Mouse (Mus musculus) testis, adult 2 months (tissue): ENCODE data around the gene Nutm1. TPM values are rescaled to one million over a fixed set of nuclear protein-coding genes. Genes with fewer than 3 reads are reported as not detected.

Experiments used
- H3K27ac ChIP-seq: fragments of 200-500 bp; 2 replicates; pipeline ENCODE4 v1.5.1; 2012; ENCODE audit warnings: low read depth, low read length; ENCODE audit not compliant: control insufficient read depth, insufficient read depth
- H3K27me3 ChIP-seq: fragments of 200-500 bp; 2 replicates; pipeline ENCODE4 v1.6.1; 2012; ENCODE audit warnings: mild to moderate bottlenecking, low read length, moderate library complexity; ENCODE audit not compliant: control insufficient read depth, insufficient read depth
- H3K36me3 ChIP-seq: fragments of 200-500 bp; 2 replicates; pipeline ENCODE4 v1.6.1; 2012; ENCODE audit warnings: mild to moderate bottlenecking, low read length; ENCODE audit not compliant: control insufficient read depth, insufficient read depth
- H3K4me1 ChIP-seq: fragments of 200-500 bp; 2 replicates; pipeline ENCODE4 v1.6.1; 2012; ENCODE audit warnings: low read length; ENCODE audit not compliant: control insufficient read depth, insufficient read depth
- H3K4me3 ChIP-seq: fragments of 200-500 bp; 2 replicates; pipeline ENCODE4 v1.5.1; 2012; ENCODE audit warnings: low read depth, mild to moderate bottlenecking, low read length, moderate library complexity, mixed read lengths; ENCODE audit not compliant: control insufficient read depth
- CTCF ChIP-seq: fragments of 200-500 bp; IDR thresholded peaks from 2 replicates; pipeline ENCODE4 v1.5.1; 2012; ENCODE audit warnings: low read depth, mild to moderate bottlenecking, inconsistent platforms, low read length, moderate library complexity; ENCODE audit not compliant: control insufficient read depth, insufficient read depth, insufficient replicate concordance
- POLR2A ChIP-seq: fragments of 200-500 bp; IDR thresholded peaks from 2 replicates; pipeline ENCODE4 v1.6.1; 2012; ENCODE audit warnings: low read depth, mild to moderate bottlenecking, inconsistent platforms, low read length, moderate library complexity; ENCODE audit not compliant: control insufficient read depth
- polyA plus RNA-seq: library from polyadenylated mRNA; depleted of rRNA; stranded (reverse); fragments of >200 nt; gene quantifications from 2 replicates; pipeline ENCODE4 v1.2.3, GENCODE M21; 2012; rRNA removed

Nutm1 gene
- polyA plus RNA-seq, 1 experiment: 22.6 TPM

- H3K4me3 ChIP-seq: no peak overlapping the region
- H3K27me3 ChIP-seq: no peaks in the 10 kb centered on the region
- H3K36me3 ChIP-seq: no peaks in the 10 kb centered on the region
- no peaks in the 10 kb centered on the region for H3K4me1 ChIP-seq
- TF ChIP-seq POLR2A (no peak), CTCF (no peak)
- H3K27ac ChIP-seq: no peak overlapping the region
Observed at GRCm38 (mm10) chr2:112222607-112223006, 36.5 kb downstream of the Nutm1 start.

- Histone ChIP-seq H3K27ac (no peak overlapping the region), H3K27me3 (no peaks in the 10 kb centered on the region), H3K4me3 (no peak overlapping the region), H3K4me1 (no peaks in the 10 kb centered on the region), H3K36me3 (no peaks in the 10 kb centered on the region)
- TF ChIP-seq POLR2A (no peak), CTCF (no peak)
Observed at GRCm38 (mm10) chr2:112220880-112221279, 38.2 kb downstream of the Nutm1 start.

- Histone ChIP-seq H3K27me3 (no peaks in the 10 kb centered on the region), H3K36me3 (no peaks in the 10 kb centered on the region), H3K4me3 (no peak overlapping the region), H3K27ac (no peak overlapping the region), H3K4me1 (no peaks in the 10 kb centered on the region)
- TF ChIP-seq POLR2A: no peak
- TF ChIP-seq CTCF: no peak
Observed at GRCm38 (mm10) chr2:112217614-112218013, 41.5 kb downstream of the Nutm1 start.

GRCm38 (mm10) chr2:112215977-112216376, 43.1 kb downstream of the Nutm1 start:
- no peaks in the 10 kb centered on the region for H3K36me3 ChIP-seq
- H3K4me3 ChIP-seq: no peak overlapping the region
- TF ChIP-seq CTCF: no peak
- TF ChIP-seq POLR2A: no peak
- H3K27ac ChIP-seq: no peak overlapping the region
- H3K27me3 ChIP-seq: no peaks in the 10 kb centered on the region
- H3K4me1 ChIP-seq: no peaks in the 10 kb centered on the region

- Histone ChIP-seq H3K4me3 (no peak overlapping the region), H3K27ac (no peak overlapping the region), H3K4me1 (no peaks in the 10 kb centered on the region), H3K36me3 (no peaks in the 10 kb centered on the region), H3K27me3 (no peaks in the 10 kb centered on the region)
- no peak for TF ChIP-seq CTCF
Observed at GRCm38 (mm10) chr2:112210699-112211098, 48.4 kb downstream of the Nutm1 start.

- Histone ChIP-seq H3K27me3 (no peaks in the 10 kb centered on the region), H3K36me3 (no peaks in the 10 kb centered on the region), H3K4me3 (no peak overlapping the region), H3K4me1 (no peaks in the 10 kb centered on the region), H3K27ac (no peak overlapping the region)
- TF ChIP-seq CTCF (no peak), POLR2A (no peak)
Observed at GRCm38 (mm10) chr2:112210142-112210541, 48.9 kb downstream of the Nutm1 start.

- H3K4me3 ChIP-seq: no peak overlapping the region
- H3K27me3 ChIP-seq: no peaks in the 10 kb centered on the region
- TF ChIP-seq POLR2A (no peak), CTCF (no peak)
- no peaks in the 10 kb centered on the region for H3K36me3 ChIP-seq
- H3K4me1 ChIP-seq: no peaks in the 10 kb centered on the region
- no peak overlapping the region for H3K27ac ChIP-seq
Observed at GRCm38 (mm10) chr2:112203056-112203455, 56.0 kb downstream of the Nutm1 start.

Other genes with a start within 250 kb of the Nutm1 start
- gene Olfr1310, start 246.6 kb downstream of the Nutm1 start, polyA plus RNA-seq: not detected in 2 replicates
- not detected in 2 replicates for gene Olfr1311, start 234.9 kb downstream of the Nutm1 start, polyA plus RNA-seq
- gene Olfr1312, start 209.1 kb downstream of the Nutm1 start, polyA plus RNA-seq: not detected in 2 replicates
- not detected in 2 replicates for gene Olfr1313, start 181.4 kb downstream of the Nutm1 start, polyA plus RNA-seq
- gene Olfr1314, start 162.5 kb downstream of the Nutm1 start, polyA plus RNA-seq: not detected in 2 replicates
- gene Olfr1315-ps1, start 143.9 kb downstream of the Nutm1 start, polyA plus RNA-seq: not detected in 2 replicates
- gene Olfr1316, start 124.3 kb downstream of the Nutm1 start, polyA plus RNA-seq: not detected in 2 replicates
- gene Olfr1317, start 119.0 kb downstream of the Nutm1 start, polyA plus RNA-seq: not detected in 2 replicates
- gene Olfr1318, start 105.1 kb downstream of the Nutm1 start, polyA plus RNA-seq: not detected in 2 replicates
- 74.6 and 88.6 TPM in 2 replicates for gene Lpcat4, start 19.8 kb downstream of the Nutm1 start, polyA plus RNA-seq
- 108 and 121 TPM in 2 replicates for gene Nop10, start 2.6 kb upstream of the Nutm1 start, polyA plus RNA-seq
- gene Slc12a6, start 6.5 kb upstream of the Nutm1 start, polyA plus RNA-seq: 28.8 and 34.1 TPM in 2 replicates
- not detected in 2 replicates for gene Gm21985, start 7.0 kb upstream of the Nutm1 start, polyA plus RNA-seq
- 105 and 118 TPM in 2 replicates for gene Emc4, start 108.7 kb upstream of the Nutm1 start, polyA plus RNA-seq
- gene Katnbl1, start 119.9 kb upstream of the Nutm1 start, polyA plus RNA-seq: 0.78 and 1.1 TPM in 2 replicates
- gene Emc7, start 195.7 kb upstream of the Nutm1 start, polyA plus RNA-seq: 8.2 and 10.6 TPM in 2 replicates
- 0.18 TPM in 1 of 2 replicates, not detected in the other for gene Chrm5, start 221.5 kb upstream of the Nutm1 start, polyA plus RNA-seq
- gene Aven, start 233.7 kb upstream of the Nutm1 start, polyA plus RNA-seq: 145 and 155 TPM in 2 replicates